Mouse (Mus musculus) lung, postnatal 14 days (tissue): Measurements from ENCODE around the gene Fosb.

Source experiments
- DNase-seq: peaks from one replicate; pipeline ENCODE4 v3.0.0; 2021

Gene Fosb

DNA sequence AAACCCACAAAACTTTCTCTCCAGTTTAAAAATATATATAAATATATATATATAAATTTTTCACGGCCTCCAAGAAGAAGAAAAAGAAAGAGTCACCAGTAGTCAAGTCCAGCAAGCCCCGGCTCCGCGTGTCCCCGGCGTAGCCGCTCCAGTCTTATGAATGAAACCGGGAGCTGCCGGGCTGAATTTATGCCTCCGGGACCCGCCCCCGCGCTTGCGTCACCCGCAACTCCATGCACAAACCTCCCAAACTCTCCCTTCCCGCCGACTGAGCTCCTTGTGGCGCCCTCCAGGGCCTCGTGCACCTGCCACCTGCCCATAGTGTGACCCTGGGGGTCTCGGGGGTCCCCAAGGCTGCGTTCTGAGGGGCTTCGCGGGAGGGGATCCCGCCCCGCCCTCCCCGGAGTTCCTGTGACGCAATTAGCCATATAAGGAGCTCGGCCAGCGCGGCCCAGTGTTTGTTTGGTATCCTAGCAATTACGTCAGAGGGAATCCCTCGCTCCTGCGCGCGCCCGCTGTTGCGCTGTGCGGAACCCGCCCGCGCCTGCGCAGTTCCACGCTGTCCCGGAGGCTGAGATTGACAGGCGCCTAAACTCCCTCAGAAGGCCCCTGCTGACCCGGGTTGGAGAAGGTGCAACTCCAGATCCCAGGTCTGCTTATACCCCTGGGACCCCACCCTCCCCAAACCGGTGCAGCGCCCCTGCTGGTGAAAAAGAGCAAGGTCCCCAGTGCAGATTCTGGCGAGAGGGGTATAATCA lies at the start of gene Fosb:
Gene Fosb (minus strand): TSS at position 168 of the 758 bp plus-strand sequence.
- peak; percentile 97 for DNase-seq

DNA sequence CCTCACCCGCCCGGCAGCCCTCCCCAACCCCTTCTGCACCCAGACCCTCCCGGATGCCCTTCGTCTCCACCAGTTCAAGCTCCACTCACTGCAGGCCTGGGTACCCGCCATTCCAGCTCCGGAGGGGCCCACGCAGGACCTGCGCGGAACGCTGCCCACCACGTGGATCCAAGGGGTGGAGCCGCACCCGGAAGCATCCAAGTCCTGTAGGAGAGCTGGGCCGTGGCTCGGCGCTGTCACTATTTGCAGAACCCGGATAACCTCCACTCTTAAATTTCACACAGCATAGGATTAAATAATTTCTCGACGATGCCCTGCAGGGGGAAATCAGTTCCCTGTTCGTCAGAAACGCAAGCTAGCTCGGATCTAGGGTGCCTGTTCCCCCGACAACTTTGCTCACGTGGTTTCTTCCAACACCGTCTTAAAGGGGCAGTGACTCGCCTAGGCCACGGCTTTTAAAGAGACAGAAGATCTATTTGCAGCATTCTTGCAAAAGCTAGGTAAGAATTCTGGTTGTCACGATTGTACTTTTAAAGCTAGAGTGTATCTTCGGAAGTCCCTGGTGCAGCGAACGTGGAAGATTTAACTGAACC lies 49.5 kb upstream of the Fosb start, which contains the start of the genes Cd3eap and Ppp1r13l:
Gene Cd3eap (minus strand): TSS at position 185 of the 593 bp plus-strand sequence.
Gene Ppp1r13l (plus strand): TSS at position 451 of the 593 bp plus-strand sequence.
- peak; percentile 86 for DNase-seq

GRCm38 (mm10) chr7:19358634-19359033 lies 48.8 kb upstream of the Fosb start:
- DNase-seq, result no peak

GRCm38 (mm10) chr7:19357381-19358375 lies 47.8 kb upstream of the Fosb start:
- no peak for DNase-seq

DNA sequence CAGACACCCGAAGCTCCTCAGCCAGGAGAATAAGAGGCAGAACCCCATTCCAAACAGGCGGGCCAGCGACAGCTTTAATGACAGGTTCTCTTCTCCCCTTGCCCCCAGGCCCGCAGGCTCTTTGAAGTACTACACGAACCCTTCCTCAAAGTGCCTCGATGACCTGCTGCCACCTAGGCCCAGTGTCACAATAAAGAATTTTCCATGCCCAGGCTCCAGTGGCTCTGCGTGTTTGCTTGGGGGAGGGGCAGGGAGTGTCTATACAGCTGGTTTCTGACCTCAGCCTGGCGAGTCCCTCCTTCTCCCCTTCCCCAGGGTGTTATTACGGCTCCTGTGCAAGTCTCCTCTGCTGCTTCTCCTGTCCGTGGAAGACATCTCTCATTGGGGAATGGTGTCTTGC lies 46.5 kb upstream of the Fosb start:
- DNase-seq, result no peak

DNA sequence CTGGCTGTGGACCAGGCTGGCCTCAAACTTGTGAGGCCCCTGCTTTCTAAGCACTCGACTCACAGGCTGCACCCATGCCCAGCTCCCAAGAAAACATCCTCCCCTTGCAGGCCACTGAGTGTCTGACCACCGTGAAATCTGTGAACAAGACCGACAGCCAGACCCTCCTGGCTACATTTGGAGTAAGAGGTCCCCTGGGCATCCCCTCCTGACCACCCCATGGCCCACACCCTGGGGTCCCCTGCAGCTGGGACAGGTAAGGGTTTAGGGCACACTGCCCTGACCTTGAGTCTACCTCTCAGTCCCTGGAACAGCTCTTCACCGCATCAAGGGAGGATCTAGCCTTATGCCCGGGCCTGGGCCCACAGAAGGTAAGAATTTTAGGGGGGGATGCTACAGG lies 45.1 kb upstream of the Fosb start:
- no peak for DNase-seq

- DNase-seq, result no peak
Observed at GRCm38 (mm10) chr7:19350221-19350620, 40.4 kb upstream of the Fosb start.

DNA sequence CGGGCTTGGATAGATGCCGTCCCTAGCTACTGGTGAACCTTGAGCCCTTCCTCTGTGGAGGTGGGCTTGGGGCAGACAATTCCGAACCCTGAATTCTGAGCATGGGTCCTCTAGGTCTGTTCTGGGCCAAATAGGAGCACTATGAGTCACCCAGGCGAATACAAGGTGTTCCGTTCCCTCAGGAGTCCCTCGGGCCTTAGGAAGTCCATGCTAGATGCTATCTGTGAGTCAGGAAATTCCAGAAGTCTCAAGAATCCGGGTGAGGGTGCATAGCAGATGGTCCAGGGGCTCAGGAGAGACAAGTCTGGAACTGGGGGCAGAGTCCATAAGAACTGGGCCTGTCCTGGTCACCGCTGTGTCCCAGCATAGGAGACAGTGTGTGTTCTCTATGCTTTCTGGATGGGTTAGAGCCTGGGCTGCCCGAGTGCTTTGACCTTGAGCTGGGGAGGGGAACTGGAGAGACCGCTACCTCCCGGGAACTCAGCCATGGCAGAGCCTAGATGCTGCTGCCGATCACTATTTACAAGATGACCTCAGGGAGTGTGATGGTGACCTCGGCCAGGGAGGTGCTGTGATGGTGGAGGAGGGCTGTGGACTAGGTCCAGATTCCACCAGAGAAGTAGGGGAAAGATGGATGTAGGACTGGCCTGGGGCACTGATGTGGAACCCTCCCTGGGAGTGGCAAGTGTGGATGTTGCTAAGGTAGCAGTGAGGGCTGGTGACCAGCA lies 39.5 kb upstream of the Fosb start:
- no peak for DNase-seq

DNA sequence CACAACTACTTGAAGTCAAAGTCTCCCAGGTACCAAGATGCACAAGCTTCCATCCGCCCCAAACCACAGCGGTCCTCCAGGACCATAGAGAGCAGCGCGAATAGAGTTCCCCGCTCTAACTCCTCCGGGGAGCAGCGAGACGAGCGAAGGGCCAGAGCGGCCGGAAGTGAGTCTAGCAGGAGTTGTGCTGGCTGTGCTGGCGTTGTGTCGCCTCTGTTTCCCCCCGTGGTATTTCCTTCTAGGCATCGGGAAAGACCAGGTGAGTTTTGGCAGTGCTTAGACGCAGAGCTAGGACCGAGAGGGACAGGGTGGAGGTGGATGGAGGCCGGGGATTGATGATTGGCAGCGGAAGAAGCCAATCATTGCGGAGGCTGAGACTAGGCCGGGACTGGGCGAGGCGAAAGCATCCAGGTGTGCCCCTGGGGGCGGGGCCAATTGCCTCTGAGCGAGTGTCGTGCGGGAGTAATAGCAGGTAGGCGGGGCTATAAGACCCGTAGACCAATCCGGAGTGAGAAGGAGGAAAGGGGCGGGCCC lies 35.2 kb upstream of the Fosb start:
- peak; percentile 93 for DNase-seq

DNA sequence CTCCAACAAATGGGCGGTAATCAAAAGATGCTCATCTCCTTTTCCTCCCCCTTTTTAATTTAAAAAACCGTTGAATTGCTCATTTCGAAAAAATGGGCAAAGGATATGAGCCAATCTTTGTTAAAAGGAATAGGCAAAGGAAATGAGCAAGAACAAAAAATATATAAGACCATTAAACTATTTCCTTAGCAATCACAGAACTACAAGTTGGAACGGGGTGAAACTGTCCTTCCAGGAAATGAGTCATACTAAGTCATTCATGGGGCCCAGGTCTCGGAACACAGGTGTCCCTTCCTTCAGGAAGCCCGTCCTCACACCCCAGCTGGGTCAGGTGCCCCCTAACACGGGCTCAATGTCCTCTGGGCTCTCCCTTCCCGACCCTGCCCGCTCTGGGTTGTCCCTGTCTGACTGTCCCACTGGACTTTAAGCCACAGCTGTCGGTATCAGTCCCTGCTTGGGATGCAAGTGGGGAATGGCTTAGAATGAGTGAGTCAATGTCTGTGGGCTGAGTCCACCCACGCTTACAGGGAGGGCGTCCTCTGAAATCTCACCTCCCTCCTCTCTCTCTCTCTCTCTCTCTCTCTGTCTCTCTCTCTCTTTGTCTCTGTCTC lies 34.5 kb upstream of the Fosb start, which contains the start of gene Ercc1:
Gene Ercc1 (plus strand): TSS at position 542 of the 611 bp plus-strand sequence.
- DNase-seq, result no peak

DNA sequence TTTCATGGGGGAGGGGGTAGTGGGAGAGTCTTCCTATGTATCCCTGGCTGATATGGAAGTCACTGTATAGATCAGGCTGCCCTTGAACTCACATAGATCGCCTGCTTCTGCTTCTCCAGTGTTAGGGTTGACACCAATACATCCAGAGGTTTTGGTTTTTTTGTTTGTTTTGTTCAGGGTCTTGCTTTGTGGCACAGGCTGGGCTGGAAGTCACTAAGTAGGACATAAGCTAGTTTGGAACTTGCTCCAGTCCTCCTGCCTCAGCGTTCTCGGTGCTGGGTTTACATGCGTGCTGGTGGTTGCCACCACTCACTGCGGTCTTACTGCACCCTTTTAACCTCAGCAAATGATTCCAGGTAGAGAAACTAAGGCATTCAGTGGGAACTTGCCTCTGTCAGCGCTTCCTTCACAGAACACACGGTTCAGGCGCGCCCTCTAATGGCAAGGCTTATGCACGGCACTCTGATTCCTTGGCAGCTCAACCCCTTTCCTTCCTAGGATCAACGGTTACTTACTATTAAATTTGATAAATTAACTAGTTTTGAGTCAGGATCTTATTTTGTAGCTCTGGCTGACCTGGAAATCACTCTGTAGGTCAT lies 33.5 kb upstream of the Fosb start:
- peak; percentile 82 for DNase-seq

- DNase-seq, result peak; percentile 91
Observed at GRCm38 (mm10) chr7:19342481-19343027, 32.7 kb upstream of the Fosb start.

GRCm38 (mm10) chr7:19341761-19342409 lies 32.0 kb upstream of the Fosb start:
- DNase-seq, result no peak

- DNase-seq, result no peak
Observed at GRCm38 (mm10) chr7:19341250-19341649, 31.4 kb upstream of the Fosb start.

DNA sequence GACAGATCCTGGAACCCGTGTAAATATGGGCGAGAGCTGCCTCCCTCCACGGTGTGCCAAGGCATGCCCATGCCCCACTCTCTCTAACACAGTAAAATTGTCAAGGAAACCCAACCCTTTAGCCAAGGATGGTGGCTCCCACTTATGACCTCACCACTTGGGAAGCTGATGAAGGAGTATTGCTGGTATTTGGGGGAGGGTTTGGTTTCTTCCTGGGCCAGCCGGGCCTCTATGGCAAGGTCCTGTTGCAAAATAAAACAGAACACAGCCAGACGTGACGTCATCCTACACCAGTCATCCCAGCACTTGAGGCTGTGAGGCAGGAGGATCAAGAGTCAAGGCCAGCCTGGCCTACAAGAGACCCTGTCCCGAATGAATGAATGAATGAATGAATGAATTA lies 28.7 kb upstream of the Fosb start:
- DNase-seq, result no peak

GRCm38 (mm10) chr7:19338060-19338459 lies 28.2 kb upstream of the Fosb start:
- no peak for DNase-seq

DNA sequence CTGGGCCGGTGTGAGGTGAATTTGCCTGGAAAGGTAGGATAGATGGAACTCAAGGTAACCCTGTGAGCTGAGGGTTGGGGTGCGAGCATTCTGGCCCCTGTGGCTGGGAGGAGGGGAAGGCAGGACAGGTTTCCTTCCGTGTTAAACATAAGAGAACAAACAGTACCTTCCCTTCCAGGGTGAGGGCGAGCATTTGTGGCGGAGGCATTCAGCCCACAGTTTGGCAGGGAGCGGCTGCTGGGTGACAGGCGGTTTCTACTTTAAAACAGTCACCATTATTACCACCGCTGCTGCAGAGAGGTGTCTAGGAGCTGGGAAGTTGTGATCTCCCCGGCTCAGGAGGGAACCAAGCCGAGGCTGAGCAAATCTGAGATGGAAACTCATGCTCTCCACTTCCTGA lies 27.3 kb upstream of the Fosb start:
- no peak for DNase-seq

DNA sequence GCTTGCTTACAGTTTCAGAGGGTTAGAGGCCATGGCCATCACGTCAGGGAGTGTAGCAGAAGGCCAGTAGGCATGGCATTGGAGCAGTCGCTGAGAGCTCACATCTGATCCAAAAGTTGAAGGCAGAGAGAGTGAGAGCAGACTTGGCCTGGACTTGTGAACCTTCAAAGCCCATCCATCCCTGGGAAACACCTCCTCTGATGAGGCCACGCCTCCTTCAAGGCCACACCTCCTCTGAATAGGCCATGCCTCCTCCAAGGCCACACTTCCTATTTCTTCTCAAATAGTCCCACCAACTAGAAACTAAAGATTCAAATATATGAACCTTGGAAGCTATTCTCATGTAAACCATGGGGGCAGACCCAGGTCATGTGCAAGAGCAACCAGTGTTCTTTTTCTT lies 25.7 kb upstream of the Fosb start:
- DNase-seq, result no peak

- DNase-seq, result peak; percentile 77
Observed at GRCm38 (mm10) chr7:19332709-19333352, 23.0 kb upstream of the Fosb start.

DNA sequence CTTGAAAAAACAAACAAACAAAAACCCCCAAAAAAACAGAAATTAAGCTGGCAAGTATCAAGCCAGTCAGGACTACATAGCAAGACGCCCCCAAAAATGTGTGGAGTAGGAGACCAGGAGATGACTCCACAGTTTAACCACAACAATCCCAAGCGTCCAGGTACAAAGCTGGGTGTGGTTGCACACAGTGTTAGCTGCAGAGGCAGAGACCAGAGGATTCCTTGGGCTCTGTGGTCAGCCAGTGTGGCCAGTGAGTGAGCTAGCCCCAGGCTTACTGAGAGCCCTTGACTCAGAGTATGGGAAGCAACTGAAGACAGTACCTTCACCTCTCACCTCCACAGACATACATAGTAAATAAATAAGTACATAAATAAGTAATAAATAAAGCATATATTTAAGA lies 22.1 kb upstream of the Fosb start:
- no peak for DNase-seq
